Mouse (Mus musculus) E14TG2a.4 (cell line): ENCODE data around the gene Mlip.

Experiments used
- CTCF ChIP-seq: conservative IDR thresholded peaks from 2 replicates; pipeline ENCODE4 v1.5.1; 2014; ENCODE audit warnings: low read length
- NANOG ChIP-seq: IDR thresholded peaks from 2 replicates; pipeline ENCODE4 v1.6.1; 2014; ENCODE audit warnings: borderline replicate concordance, low read length, mixed read lengths

DNA sequence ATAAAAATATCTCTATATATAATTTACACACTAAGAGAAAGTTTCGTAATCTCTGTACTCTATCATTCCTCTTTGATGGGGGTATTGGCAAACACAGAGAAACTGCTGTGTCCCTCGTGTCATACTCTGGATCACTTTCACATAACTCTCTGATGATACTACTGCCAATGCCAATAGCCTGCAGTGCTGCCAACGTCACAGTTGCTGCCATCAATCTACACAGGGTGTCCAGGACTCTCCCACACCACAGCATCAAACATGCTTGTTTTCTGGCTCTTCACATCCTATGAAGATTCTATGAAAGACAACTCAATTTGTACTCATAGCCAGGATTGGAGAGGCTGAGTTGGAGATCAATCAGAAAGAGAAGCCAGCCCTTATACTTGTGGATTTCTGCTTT lies 17.4 kb downstream of the Mlip start:
- TF ChIP-seq CTCF = no peak
- TF ChIP-seq NANOG = no peak
